Mouse (Mus musculus) hematopoietic stem cell, adult 5-6 weeks (primary cell): ENCODE results near the gene Tedc1. TPM values are rescaled to one million over a fixed set of nuclear protein-coding genes. Genes with fewer than 3 reads are reported as not detected.
A peak's percentile ranks its signal among the peaks of the same experiment; 100 is the strongest.

Experiments
- ATAC-seq, 2 experiments: fragments of 125-278 bp in 1 of 2; replicated peaks in 1 of 2; 2 replicates each; pipeline ENCODE4 v1.8.0; 2016 to 2017; ENCODE audit warnings: inconsistent platforms in 2 of 2, mild to moderate bottlenecking in 2 of 2, moderate number of reproducible peaks in 2 of 2, low read depth in 1 of 2, moderate TSS enrichment in 1 of 2; ENCODE audit not compliant: low FRiP score in 2 of 2, poor library complexity in 2 of 2, severe bottlenecking in 2 of 2, insufficient read depth in 1 of 2, low TSS enrichment in 1 of 2
- total RNA-seq: library from RNA; stranded (forward); fragments of 172-1452, 232-1000 nt; gene quantifications from 2 replicates; pipeline ENCODE4 v1.2.3, GENCODE M21; 2017

Tedc1 gene
- total RNA-seq, 1 experiment from 2014 or later, result 8.8 TPM

DNA sequence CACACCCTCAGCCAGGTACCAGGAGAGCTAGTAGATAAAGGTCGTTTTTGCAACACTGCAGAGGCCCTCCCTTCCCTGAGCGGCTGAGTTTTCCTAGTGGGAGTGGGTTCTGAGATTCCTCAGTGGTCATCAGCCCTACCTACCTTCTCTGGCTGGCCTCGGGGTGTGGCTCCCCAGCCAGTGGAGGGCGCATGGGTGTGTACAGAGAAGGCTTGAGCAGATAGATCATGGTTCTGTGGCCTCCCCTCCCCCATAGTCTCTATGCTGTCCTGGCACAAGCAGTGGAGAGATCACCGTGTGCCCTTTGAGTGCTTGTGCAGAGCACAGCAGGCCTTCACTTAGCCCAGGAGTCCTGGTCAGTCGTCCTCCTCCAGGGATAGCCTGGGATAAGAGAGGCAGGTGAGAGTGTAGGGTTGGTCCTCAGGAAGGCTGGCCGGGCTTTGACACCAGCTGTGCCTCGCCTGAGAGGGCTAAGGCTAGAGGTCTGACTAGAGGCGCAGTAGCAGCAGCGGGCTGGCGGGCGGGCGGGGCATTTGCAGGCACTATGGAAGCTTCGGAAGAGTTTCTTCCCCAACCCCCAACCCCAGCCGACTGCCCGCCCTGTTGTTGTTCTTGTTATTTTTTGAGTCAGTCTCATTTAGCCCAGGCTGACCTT lies 7.7 kb upstream of the Tedc1 start:
- no peak for ATAC-seq

DNA sequence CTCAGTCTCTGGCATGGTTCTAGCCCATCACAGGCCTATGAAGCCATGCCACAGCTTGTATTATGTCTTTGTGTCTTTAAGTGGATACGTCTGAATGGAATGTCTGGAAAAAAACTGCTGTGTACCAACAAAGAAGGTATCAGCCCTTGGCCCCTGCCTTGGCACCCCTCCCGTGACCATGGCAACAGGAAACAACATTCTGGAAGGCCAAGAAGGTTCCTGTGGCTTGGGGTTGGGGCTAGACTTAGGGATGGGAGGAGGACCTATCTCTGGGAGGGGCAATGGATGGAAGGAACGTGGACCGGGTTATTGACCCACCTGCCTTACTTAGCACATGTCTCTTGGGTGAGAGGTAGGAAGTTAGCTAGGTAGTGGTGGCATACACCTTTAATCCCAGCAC lies 6.9 kb upstream of the Tedc1 start:
- ATAC-seq, result no peak

DNA sequence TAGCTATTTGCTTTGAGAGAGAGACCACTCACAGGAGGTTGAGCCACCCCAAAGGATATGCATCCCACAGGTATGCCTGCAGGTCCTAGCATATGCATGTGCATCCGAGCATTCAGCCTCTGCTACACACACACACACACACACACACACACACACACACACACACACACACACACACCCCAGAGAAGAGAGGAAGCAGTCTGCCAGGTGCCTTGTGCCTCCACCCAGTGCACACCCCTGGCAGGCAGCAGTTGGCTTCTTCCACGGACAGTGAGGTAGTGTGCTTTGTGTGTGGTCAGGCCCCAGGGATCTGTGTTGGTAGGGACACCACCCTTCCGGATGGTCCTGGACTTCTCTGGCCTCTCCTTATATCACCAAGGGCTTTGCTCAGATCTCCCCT lies 6.3 kb upstream of the Tedc1 start:
- no peak for ATAC-seq

DNA sequence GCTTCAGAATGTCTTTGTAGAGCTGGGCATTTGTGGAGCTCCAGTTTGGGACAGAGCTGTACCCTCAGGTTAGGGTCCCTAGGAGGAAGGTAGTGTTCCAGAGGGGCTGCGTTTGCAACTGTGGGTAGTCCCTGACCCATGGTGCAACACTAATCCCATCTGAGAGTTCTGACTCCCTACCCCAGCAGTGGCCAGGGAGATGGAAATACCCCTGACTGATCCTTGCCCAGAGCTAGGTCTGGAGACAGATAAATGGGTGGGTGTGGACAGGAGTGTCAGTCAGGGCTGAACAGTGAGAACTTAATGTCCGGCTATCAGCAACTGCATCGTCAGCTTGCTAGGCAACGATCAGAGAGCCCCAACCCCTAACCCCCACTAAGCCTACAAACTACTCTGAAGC lies 5.6 kb upstream of the Tedc1 start:
- no peak for ATAC-seq

DNA sequence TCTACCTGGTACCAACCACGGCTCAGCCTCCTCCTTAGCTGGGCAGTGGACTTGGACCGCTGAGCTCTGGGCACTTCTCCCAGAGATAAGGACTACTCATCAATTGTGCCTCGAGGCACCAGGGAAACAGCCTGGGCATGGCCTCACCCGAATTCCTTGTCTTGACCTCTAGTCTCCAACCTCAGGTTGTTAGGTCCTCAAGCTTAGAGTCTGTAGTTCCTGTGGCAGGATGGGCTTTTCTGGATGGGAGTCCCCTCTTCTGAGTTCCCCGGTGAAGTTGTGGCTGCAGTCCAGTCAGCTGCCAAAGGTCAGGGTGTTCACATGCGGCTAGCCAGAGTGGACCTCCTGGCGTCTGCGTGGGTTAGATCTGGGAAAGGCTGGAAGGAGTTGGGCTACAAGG lies 5.2 kb upstream of the Tedc1 start:
- no peak for ATAC-seq

DNA sequence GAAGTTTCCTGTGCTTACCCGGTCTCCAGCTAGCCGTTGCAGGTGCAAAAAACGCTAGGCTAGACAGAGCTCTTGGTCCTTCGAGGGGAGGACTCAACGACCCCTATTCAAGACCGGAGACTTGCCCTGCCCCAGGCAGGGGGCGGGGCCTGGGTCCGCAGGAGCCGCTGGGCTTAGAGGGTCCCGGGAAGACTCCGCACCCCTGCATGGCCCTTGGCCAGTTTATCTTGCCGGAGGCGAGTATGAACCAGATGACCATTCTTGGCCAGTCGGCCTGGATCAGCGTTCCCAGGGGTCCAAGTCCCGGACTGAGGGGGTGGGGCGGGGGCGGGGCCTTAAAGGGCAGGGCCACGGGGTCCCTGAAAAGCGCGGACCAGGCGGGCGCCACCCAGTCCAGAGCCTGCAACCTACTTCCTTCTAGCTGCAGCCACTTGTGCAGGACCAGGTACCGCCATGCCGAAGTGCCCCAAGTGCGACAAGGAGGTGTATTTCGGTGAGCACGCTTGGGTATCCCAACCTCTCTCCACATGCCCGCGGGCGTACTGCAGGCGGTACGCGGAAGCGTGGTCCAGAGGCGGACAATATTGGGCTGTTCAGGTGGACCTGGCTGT lies 4.5 kb upstream of the Tedc1 start:
- ATAC-seq, result peak in 1 of 2 experiments; percentile 7; a peak in 1 of 4 replicates

DNA sequence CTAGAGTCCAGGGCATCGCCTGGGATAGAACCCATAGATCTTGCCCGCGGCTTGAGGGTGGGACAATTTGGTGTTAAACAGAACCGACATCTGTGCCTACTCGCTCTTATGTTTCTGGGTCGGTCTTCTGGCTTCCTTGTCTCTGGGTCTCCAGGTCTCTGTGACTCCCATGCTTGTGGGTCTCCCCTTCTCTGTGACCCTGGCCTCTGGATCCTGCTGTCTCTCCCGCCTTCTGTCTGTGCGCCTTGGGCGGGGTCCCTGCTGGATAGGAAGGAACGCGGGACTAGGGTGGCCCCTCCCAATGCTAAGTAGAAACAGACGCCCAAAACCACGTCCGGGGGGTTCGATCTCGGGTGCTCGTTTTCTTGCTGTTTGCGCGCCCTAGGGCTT lies 4.0 kb upstream of the Tedc1 start:
- ATAC-seq, result no peak

DNA sequence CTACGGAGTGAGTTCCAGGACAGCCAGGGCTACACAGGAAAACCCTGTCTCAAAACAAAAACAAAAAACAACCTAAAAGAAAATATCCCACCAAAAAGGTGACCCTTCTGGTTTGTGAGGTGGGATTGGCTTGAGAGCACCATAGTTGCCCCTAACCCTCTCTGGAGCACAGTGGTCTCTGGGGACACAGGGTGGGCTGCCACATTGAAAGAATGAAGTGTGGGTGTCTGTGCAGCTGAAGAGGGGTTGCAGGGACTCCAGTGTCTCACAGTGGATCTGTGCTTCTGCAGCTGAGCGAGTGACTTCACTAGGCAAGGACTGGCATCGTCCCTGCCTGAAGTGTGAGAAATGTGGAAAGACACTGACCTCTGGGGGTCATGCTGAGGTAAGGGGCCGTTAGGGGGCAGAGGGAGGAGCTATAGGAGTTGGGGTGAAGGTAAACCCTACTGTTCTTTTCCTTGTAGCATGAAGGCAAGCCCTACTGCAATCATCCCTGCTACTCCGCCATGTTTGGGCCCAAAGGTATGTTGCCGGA lies 3.2 kb upstream of the Tedc1 start:
- ATAC-seq, result no peak

DNA sequence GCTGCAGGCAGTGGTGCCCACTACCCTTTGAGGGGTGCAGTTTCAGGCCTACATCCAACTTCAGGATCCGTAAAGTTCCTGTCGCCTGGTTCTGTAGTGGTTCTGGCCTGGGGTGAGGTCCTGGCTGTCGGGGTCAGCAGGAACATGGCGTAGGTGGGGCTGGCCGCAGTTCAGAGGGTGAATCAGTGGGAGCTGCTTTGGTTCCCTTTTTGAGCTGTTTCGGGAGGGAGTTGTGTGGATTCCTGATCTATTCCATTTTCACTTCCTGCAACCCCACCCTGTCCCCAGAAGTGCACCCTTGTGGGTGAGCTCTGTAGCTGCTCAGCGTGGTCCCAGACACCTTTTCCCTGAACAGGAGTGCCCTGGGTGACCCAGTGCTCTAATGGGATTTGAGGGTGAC lies 2.2 kb upstream of the Tedc1 start:
- ATAC-seq, result no peak

DNA sequence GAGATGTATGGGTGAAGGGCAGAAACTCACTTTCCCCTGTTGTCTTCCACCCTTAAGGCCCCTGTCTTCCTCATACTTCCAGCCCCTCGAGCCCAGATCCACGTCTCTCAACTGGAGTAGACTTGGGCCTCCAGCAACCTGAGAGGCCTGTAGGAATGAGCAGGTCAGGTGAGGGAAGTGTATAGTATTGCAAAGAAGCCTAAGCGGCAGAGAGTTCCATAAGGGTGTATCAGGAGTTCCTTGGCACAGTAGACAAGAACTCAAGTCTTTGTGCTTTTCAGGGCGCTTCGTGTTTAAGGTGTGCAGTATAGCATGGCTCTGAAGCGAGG lies 1.5 kb upstream of the Tedc1 start:
- ATAC-seq, result no peak

DNA sequence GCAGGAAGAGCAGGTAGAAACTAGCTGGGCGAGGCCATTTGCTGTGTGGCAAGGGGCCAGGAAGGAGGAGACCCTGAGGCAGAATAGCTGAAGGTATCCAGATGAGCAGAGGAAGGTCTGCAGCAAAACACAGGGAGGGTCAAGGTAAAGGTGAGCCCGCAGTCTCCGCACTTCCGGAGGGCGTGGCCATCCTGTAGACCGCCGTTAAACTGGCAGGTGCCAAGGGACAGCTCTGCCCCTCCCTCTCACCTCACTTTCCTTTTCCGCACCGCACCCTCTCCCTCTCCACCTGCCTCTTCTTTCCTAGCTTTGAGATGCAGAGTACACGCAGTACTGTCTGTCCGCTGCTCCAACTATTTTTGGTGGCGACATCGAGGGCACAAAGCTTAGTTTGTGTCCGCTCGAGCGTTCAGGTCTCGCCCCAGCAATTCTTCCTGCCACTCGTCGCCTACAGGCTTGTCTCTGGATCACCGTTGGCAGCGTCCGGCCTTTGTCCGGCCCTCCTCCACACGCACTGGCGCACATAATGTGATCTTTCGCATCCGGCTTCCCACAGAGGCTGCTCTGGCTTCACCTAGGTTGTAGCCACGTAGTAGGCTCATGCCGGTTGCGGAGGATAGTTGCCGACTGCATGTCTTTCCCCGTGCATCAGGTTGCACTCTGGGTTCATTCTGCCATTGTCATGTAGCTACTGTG lies 997 bp upstream of the Tedc1 start:
- peak in 1 of 2 experiments; percentile 3; a peak in 1 of 4 replicates for ATAC-seq

DNA sequence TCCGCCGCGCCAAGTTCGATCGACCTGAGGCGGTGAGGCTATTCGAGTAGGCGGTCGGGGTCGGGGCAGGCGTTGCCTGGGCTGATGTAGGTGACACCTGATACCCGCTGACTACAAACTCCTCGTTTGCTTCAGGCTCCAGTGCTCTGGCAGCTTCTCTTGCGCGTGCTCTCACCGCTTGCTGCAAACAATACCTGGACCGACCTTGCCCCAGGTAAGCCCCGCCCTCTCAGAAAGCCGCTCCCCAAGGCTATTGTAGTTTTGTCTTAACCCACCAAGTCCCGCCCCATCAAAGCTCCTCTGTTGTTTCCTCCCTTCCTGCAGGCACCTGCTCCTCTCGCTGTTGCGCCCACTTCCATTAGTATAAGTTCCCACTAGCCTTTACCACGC lies 314 bp downstream of the Tedc1 start:
- ATAC-seq, result no peak

DNA sequence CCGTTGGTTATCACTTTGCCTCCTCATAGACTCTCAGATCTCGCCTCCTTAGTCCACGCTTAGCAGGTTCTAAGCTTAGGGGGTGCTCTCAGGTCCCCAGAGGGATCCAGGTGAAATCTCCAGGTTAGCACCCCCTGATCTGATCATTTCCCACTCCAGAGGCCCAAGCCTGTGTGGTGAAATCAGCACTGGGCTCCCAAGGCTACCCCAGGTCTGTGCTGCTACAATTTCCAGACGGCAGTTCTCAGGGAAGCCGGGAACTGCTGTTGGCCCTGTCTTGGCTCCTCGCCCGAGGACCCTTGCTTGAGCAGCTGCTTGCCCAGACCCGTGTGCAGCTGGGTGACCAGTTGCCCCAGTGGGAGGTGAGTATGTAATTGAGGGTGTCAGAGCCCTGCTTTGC lies 781 bp downstream of the Tedc1 start:
- ATAC-seq, result no peak

DNA sequence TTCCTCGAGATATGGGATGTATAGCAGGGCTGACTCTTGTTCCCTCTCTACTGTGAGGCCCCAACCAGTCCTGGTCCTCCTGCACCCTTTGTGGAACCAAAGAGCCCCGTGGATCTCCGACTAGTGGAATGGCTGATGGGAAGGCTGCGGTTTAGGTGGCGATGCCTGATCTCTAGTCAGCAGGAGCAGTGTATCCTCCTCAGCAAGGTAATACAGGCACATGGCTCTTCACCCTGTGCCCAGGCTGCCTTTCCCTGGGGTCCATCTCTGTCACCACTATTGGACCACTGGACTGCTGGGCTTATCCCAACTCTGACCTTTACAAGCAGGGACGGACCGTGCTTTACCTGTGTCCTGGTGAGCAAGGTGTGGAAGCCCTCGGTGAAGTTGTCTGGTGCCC lies 1.3 kb downstream of the Tedc1 start:
- no peak for ATAC-seq

DNA sequence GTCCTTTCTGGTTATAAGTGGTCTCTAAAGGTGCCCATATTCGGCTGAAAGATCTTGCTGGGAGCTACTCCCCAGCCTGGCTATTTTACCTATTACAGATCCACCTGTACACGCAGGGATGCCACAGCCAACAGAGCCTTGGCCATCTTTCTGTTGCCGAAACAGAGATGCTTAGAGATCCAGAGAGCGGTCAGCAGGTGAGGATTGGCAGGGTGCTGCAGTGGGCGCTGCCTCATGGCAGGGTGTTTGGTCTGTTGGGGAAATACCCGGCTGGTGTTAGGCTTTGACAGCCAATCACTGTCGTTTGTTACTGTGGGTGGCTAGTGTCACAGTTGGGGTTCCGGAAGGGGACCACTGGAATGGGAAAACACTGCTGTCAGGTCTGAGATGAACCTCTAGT lies 1.8 kb downstream of the Tedc1 start:
- no peak for ATAC-seq

DNA sequence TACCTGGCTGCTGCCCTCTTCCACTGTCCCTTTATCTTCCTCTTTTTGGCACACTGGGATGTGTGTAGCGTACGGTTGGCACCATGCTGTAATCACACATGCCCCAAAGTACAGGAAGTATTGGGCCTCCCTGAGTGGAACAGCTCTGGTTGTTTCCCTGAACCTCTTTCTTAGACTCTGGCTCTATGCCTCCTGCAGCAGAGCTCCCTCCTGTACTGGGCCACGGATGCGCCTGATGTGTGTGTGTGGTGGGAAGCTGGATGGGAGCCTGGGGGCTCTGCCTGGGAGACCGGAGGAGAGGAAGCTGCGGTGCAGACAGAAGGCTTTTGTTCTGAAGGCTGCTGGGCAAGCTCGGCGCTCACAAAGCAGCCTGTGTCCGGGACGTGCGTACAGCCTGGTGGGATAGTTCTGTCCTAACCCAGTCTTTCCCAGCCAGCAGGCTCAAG lies 7.4 kb downstream of the Tedc1 start:
- peak; percentile 9 to 35; a peak in 2 of 4 replicates for ATAC-seq

DNA sequence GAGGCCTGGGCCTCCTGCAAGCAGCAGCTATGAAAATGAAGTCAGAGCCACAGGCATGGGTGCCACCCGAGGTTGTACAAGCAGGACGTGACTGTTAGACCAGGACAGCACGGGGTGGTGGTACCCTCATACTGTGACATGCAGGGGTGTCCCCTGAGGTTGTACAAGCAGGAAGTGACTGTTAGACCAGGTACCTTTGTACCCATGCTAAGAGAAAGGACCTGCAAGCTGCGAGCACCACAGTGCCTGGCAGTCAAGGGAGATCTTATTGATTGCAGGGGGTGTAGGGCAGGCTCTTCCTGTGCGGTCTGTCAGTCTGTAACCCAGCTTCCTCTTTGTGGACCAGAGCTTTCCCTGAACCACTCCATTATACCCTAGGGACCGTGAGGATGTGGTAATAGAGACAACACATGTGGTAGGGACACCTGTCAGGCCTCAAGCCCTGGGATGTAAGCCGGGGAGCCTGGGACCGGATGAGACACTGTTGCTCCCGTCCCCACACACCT lies 11.9 kb downstream of the Tedc1 start:
- ATAC-seq, result peak; percentile 93 to 97

DNA sequence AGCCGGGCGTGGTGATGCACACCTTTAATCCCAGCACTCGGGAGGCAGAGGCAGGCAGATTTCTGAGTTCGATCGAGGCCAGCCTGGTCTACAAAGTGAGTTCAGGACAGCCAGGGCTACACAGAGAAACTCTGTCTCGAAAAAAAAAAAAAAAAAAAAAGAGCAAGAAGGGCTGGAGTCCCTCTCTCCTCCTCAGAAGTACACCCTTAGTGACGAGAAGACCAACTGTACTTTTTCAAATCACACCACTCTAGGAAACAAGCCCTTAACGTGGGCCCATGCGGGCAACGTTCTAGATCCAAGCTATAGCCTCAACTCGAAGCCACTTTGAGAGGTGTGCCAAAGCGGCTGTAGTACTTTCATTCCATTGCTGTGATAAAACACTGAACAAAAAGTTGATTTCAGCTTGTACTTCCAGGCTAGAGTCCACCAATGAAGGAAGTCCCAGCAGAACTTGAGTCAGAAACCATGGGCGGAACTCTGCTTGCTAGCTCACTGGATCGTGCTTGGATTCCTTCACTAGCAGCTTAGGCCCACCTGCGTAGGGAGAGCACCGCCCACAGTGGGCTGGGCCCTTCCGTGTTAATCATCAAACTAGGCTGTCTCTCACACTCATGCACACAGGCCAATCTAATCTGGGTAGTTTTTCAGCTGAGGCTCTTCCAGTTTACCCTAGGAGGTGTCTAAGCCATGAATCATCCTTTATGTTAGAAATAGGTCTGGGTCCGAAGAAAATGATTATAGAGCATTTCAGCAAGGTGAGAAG lies 20.9 kb downstream of the Tedc1 start:
- no peak for ATAC-seq
